Mouse (Mus musculus): ENCODE measurements around the gene Pcdh7.

GRCm38 (mm10) chr5:57993584-57993983, 275.8 kb downstream of the Pcdh7 start:
- TF ChIP-seq CTCF (IDR thresholded peaks at IDR 0.05; ENCODE audit: borderline replicate concordance, control insufficient read depth, extremely low read depth, insufficient read depth, low read length, poor library complexity) = no peak
- TF ChIP-seq POLR2A (IDR thresholded peaks at IDR 0.05; ENCODE audit: control insufficient read depth, extremely low read depth, insufficient read depth, low read length, poor library complexity) = no peak
